Mouse (Mus musculus): ENCODE results near the gene Spryd3. TPM values are rescaled to one million over a fixed set of nuclear protein-coding genes. Genes with fewer than 3 reads are reported as not detected.

Spryd3 gene
- 20.0 and 22.8 TPM in 2 replicates for total RNA-seq (2014; rRNA removed; ENCODE audit: low replicate concordance)
- polyA plus RNA-seq (2015; fragmentation: Nextera tagmentation; extraction: Ambion mirVana), result 15.1 and 16.0 TPM in 2 replicates

DNA sequence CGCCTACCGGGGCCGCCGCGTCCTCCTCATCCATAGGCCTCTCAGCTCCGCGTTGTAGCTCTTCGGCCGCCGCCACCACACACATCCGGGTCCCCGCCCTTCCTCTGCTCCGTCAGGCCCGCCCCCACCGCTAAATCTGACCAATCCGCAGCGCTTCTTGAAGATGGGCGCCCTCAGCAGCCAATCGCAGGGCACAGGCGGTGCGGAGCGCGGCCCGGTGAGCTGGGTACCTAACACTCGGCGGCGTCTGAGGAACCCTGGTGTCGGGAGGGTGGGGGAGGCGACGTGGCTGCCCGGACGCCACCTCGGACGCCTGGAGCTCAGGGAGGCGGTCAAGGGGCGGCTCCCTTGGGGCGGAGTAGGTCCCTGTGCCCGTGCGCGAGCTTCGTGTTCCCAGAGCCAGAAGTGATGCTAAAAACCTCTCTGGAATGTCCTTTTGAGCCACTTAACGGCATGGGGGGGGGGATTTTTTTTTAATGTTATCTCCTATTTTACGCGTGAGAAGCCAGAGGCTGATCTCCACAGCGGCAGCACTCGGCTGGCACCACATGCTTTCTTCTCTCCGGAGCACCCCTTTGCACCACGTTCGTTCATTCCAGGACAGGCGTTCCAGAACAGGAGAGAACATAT lies at the start of gene Spryd3:
Spryd3 (minus strand) TSS at position 106 of the 630 bp plus-strand sequence.
- Histone ChIP-seq H3K9ac (replicated peaks; ENCODE audit: low read depth, low read length) (peak within 1 kb of the TSS; percentile 87), H3K4me3 (ENCODE audit: low read depth, low read length) (peak within 1 kb of the TSS; percentile 88), H3K9me3 (replicated peaks; ENCODE audit: control insufficient read depth, low read length) (no peaks in the 10 kb centered on the region), H3K27ac (ENCODE audit: low read depth) (peak within 1 kb of the TSS; percentile 27), H3K4me2 (ENCODE audit: low read depth, low read length) (peak within 1 kb of the TSS; percentile 90), H3K4me1 (ENCODE audit: control insufficient read depth, insufficient read depth) (peaks cover 10% of the 10 kb centered on the region), H3K36me3 (replicated peaks; ENCODE audit: control insufficient read depth, insufficient read depth, low read length) (peaks cover 18% of the 10 kb centered on the region), H3K27me3 (ENCODE audit: control insufficient read depth, insufficient read depth, low read length) (no peaks in the 10 kb centered on the region)
- peak; percentile 100 for ATAC-seq (ENCODE audit: insufficient read depth, low read depth)
- TF ChIP-seq CTCF (IDR thresholded peaks at IDR 0.05; ENCODE audit: low read depth) (no peak), EP300 (IDR thresholded peaks at IDR 0.05; ENCODE audit: low read depth) (peak; percentile 42; the same call in 1 of the 2 replicates)
- under 1% methylated on average over 50 of the region's 50 CpGs for WGBS
- DNase-seq (ENCODE audit: low spot score), result peak; percentile 92

GRCm38 (mm10) chr15:102183076-102183475 lies 47.0 kb upstream of the Spryd3 start:
- H3K36me3 ChIP-seq (replicated peaks; ENCODE audit: control insufficient read depth, insufficient read depth, low read length), result peaks cover 11% of the 10 kb centered on the region; the same call in 1 of the 2 replicates
- H3K4me2 ChIP-seq (ENCODE audit: low read depth, low read length), result no peak overlapping the region
- no peaks in the 10 kb centered on the region for H3K9me3 ChIP-seq (replicated peaks; ENCODE audit: control insufficient read depth, low read length)
- no peak overlapping the region for H3K4me3 ChIP-seq (ENCODE audit: low read depth, low read length)
- no peaks in the 10 kb centered on the region for H3K4me1 ChIP-seq (ENCODE audit: control insufficient read depth, insufficient read depth)
- DNase-seq (ENCODE audit: low spot score) (no peak), ATAC-seq (ENCODE audit: insufficient read depth, low read depth) (no peak)
- 65% methylated on average over 3 of the region's 3 CpGs for WGBS
- no peak overlapping the region for H3K9ac ChIP-seq (replicated peaks; ENCODE audit: low read depth, low read length)
- TF ChIP-seq CTCF (IDR thresholded peaks at IDR 0.05; ENCODE audit: low read depth) (no peak), EP300 (IDR thresholded peaks at IDR 0.05; ENCODE audit: low read depth) (no peak)
- H3K27me3 ChIP-seq (ENCODE audit: control insufficient read depth, insufficient read depth, low read length), result no peaks in the 10 kb centered on the region
- no peak overlapping the region for H3K27ac ChIP-seq (ENCODE audit: low read depth)

DNA sequence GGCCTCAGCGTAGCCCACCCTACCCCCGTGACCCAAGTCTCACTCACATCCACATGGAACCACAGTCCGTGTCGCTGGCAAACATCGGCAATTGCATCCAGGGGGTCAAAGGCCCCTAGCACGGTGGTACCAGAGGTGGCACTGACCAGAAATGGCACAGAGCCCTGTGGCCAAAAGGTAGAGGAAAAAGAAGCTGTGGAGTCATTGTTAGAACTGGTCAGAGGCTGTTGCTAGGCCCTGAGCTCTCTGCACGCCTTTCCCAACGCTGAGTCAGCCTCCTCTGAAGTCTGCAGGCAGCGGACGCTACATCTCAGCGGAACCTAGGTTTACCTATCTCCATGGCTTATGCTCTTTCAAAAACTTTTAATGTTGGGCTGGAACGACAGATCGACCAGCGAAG lies 43.9 kb upstream of the Spryd3 start:
- 89% methylated on average over 14 of the region's 14 CpGs for WGBS

GRCm38 (mm10) chr15:102179106-102179505 lies 43.1 kb upstream of the Spryd3 start:
- WGBS, result 76% methylated on average over 9 of the region's 9 CpGs
- TF ChIP-seq EP300 (IDR thresholded peaks at IDR 0.05; ENCODE audit: low read depth), result no peak
- no peak for TF ChIP-seq CTCF (IDR thresholded peaks at IDR 0.05; ENCODE audit: low read depth)
- peaks cover 5% of the 10 kb centered on the region for H3K36me3 ChIP-seq (replicated peaks; ENCODE audit: control insufficient read depth, insufficient read depth, low read length)
- DNase-seq (ENCODE audit: low spot score), result no peak
- no peak overlapping the region for H3K4me3 ChIP-seq (ENCODE audit: low read depth, low read length)
- no peaks in the 10 kb centered on the region for H3K9me3 ChIP-seq (replicated peaks; ENCODE audit: control insufficient read depth, low read length)
- H3K4me1 ChIP-seq (ENCODE audit: control insufficient read depth, insufficient read depth), result no peaks in the 10 kb centered on the region
- H3K27me3 ChIP-seq (ENCODE audit: control insufficient read depth, insufficient read depth, low read length), result no peaks in the 10 kb centered on the region
- no peak overlapping the region for H3K4me2 ChIP-seq (ENCODE audit: low read depth, low read length)
- no peak for ATAC-seq (ENCODE audit: insufficient read depth, low read depth)
- no peak overlapping the region for H3K9ac ChIP-seq (replicated peaks; ENCODE audit: low read depth, low read length)
- no peak overlapping the region for H3K27ac ChIP-seq (ENCODE audit: low read depth)

More for the DNA sequence above, 43.9 kb upstream of the Spryd3 start:
- Histone ChIP-seq H3K27ac (ENCODE audit: low read depth) (no peak overlapping the region), H3K4me2 (ENCODE audit: low read depth, low read length) (no peak overlapping the region), H3K27me3 (ENCODE audit: control insufficient read depth, insufficient read depth, low read length) (no peaks in the 10 kb centered on the region), H3K9me3 (replicated peaks; ENCODE audit: control insufficient read depth, low read length) (no peaks in the 10 kb centered on the region), H3K36me3 (replicated peaks; ENCODE audit: control insufficient read depth, insufficient read depth, low read length) (no peaks in the 10 kb centered on the region; the same call in 1 of the 2 replicates), H3K4me3 (ENCODE audit: low read depth, low read length) (no peak overlapping the region), H3K4me1 (ENCODE audit: control insufficient read depth, insufficient read depth) (no peaks in the 10 kb centered on the region), H3K9ac (replicated peaks; ENCODE audit: low read depth, low read length) (no peak overlapping the region)
- no peak for DNase-seq (ENCODE audit: low spot score)
- no peak for ATAC-seq (ENCODE audit: insufficient read depth, low read depth)
- TF ChIP-seq EP300 (IDR thresholded peaks at IDR 0.05; ENCODE audit: low read depth) (no peak), CTCF (IDR thresholded peaks at IDR 0.05; ENCODE audit: low read depth) (no peak)

GRCm38 (mm10) chr15:102178279-102178678 lies 42.2 kb upstream of the Spryd3 start:
- 12% methylated on average over 6 of the region's 6 CpGs for WGBS
- ATAC-seq (ENCODE audit: insufficient read depth, low read depth), result no peak; the same call in 1 of the 2 replicates
- peaks cover 5% of the 10 kb centered on the region; the same call in 1 of the 2 replicates for H3K36me3 ChIP-seq (replicated peaks; ENCODE audit: control insufficient read depth, insufficient read depth, low read length)

More at GRCm38 (mm10) chr15:102178279-102178678, 42.2 kb upstream of the Spryd3 start:
- Histone ChIP-seq H3K9me3 (replicated peaks; ENCODE audit: control insufficient read depth, low read length) (no peaks in the 10 kb centered on the region), H3K27me3 (ENCODE audit: control insufficient read depth, insufficient read depth, low read length) (no peaks in the 10 kb centered on the region), H3K4me3 (ENCODE audit: low read depth, low read length) (no peak overlapping the region), H3K4me2 (ENCODE audit: low read depth, low read length) (no peak overlapping the region), H3K4me1 (ENCODE audit: control insufficient read depth, insufficient read depth) (no peaks in the 10 kb centered on the region), H3K27ac (ENCODE audit: low read depth) (no peak overlapping the region), H3K9ac (replicated peaks; ENCODE audit: low read depth, low read length) (no peak overlapping the region)
- peak; percentile 86 for TF ChIP-seq CTCF (IDR thresholded peaks at IDR 0.05; ENCODE audit: low read depth)
- TF ChIP-seq EP300 (IDR thresholded peaks at IDR 0.05; ENCODE audit: low read depth), result no peak
- DNase-seq (ENCODE audit: low spot score), result peak; percentile 43

Measured in heart, postnatal 0 days (tissue).